In genomic region chr2:118112438-118112837, GRCm38 (mm10) we compare ENCODE assay signal across 8 mouse cellular contexts. TPM values are rescaled to one million over a fixed set of nuclear protein-coding genes. Genes with fewer than 3 reads are reported as not detected.
A peak's percentile ranks its signal among the peaks of the same experiment; 100 is the strongest.
DNase-seq lines count a peak whose midpoint lies in the region; ATAC-seq lines count a peak whose summit lies in the region.

No protein-coding gene starts in this region.

- no peaks in the 10 kb centered on the region for H3K36me3 ChIP-seq in heart, embryonic 16.5 days (ENCODE audit: control insufficient read depth, insufficient read depth)
- no peaks in the 10 kb centered on the region for H3K36me3 ChIP-seq in embryonic facial prominence, embryonic 11.5 days (replicated peaks; ENCODE audit: control insufficient read depth, insufficient read depth, low read depth, low read length)
- peaks cover 28% of the 10 kb centered on the region for H3K36me3 ChIP-seq in intestine, embryonic 14.5 days (ENCODE audit: control insufficient read depth, insufficient read depth, low read length)
- H3K36me3 ChIP-seq in midbrain, embryonic 15.5 days (replicated peaks): no peaks in the 10 kb centered on the region

- peaks cover 6% of the 10 kb centered on the region for H3K27me3 ChIP-seq in heart, embryonic 16.5 days (ENCODE audit: control insufficient read depth, insufficient read depth, low read length)
- no peaks in the 10 kb centered on the region for H3K27me3 ChIP-seq in embryonic facial prominence, embryonic 11.5 days (ENCODE audit: control insufficient read depth, insufficient read depth, low read length)
- H3K27me3 ChIP-seq in intestine, embryonic 14.5 days (replicated peaks; ENCODE audit: control insufficient read depth, insufficient read depth, low read length): no peaks in the 10 kb centered on the region
- peaks cover 6% of the 10 kb centered on the region for H3K27me3 ChIP-seq in midbrain, embryonic 15.5 days (replicated peaks)

- peaks cover 12% of the 10 kb centered on the region for H3K4me1 ChIP-seq in heart, embryonic 16.5 days (ENCODE audit: control insufficient read depth, insufficient read depth, low read length)
- peaks cover 2% of the 10 kb centered on the region; the same call in 1 of the 2 replicates for H3K4me1 ChIP-seq in embryonic facial prominence, embryonic 11.5 days (ENCODE audit: control insufficient read depth, insufficient read depth, low read length)
- peaks cover 28% of the 10 kb centered on the region for H3K4me1 ChIP-seq in intestine, embryonic 14.5 days (replicated peaks; ENCODE audit: control insufficient read depth, insufficient read depth, low read length)
- H3K4me1 ChIP-seq in midbrain, embryonic 15.5 days: peaks cover 21% of the 10 kb centered on the region; the same call in 1 of the 2 replicates

- H3K9ac ChIP-seq in heart, embryonic 16.5 days (ENCODE audit: low read length): peak overlapping the region; percentile 62
- 0 out of 2 replicates have a peak overlapping the region, but pooled peaks have one; percentile 1 for H3K9ac ChIP-seq in embryonic facial prominence, embryonic 11.5 days (replicated peaks; ENCODE audit: low read length)
- peak overlapping the region; percentile 64 for H3K9ac ChIP-seq in intestine, embryonic 14.5 days (ENCODE audit: low read length)
- no peak overlapping the region for H3K9ac ChIP-seq in midbrain, embryonic 15.5 days

- ATAC-seq in heart, embryonic 16.5 days (replicated peaks; ENCODE audit: extremely low read depth, insufficient read depth, low FRiP score): no peak
- no peak for ATAC-seq in embryonic facial prominence, embryonic 11.5 days (replicated peaks; ENCODE audit: insufficient number of reproducible peaks, low FRiP score, low TSS enrichment, low read depth)
- ATAC-seq in intestine, embryonic 14.5 days (replicated peaks; ENCODE audit: low FRiP score, low TSS enrichment, low read depth): no peak
- ATAC-seq in midbrain, embryonic 15.5 days (replicated peaks): no peak

- DNase-seq in heart, adult 9 months (ENCODE audit: low spot score in 2 of 2): no peak
- DNase-seq in embryonic facial prominence, embryonic 11.5 days (ENCODE audit: low spot score): no peak
- DNase-seq in intestine, embryonic 14.5 days (ENCODE audit: low spot score): peak; percentile 57
- no peak for DNase-seq in left cerebral cortex, postnatal 4 days
- DNase-seq in c-Kit-positive CD71-positive TER-119-positive erythroid progenitor cells, embryonic 14.5 days (ENCODE audit: low spot score): no peak
- DNase-seq in cerebellum, postnatal 25 days: no peak

- no peak overlapping the region for H3K27ac ChIP-seq in heart, embryonic 16.5 days (ENCODE audit: low read length)
- no peak overlapping the region for H3K27ac ChIP-seq in embryonic facial prominence, embryonic 11.5 days (replicated peaks; ENCODE audit: low read depth, low read length)
- no peak overlapping the region for H3K27ac ChIP-seq in intestine, embryonic 14.5 days (ENCODE audit: low read depth)
- H3K27ac ChIP-seq in midbrain, embryonic 15.5 days: no peak overlapping the region

- 17% methylated on average over 5 of the region's 5 CpGs for WGBS in heart, embryonic 16.5 days
- WGBS in embryonic facial prominence, embryonic 11.5 days: 28% methylated on average over 5 of the region's 5 CpGs
- WGBS in intestine, embryonic 14.5 days: 15% methylated on average over 5 of the region's 5 CpGs
- WGBS in midbrain, embryonic 15.5 days: 22% methylated on average over 5 of the region's 5 CpGs

- peak overlapping the region; percentile 82 for H3K4me2 ChIP-seq in heart, embryonic 16.5 days (ENCODE audit: low read depth, low read length)
- H3K4me2 ChIP-seq in embryonic facial prominence, embryonic 11.5 days (ENCODE audit: low read depth, low read length): peak overlapping the region; percentile 84
- peak overlapping the region; percentile 87 for H3K4me2 ChIP-seq in intestine, embryonic 14.5 days (ENCODE audit: low read length)
- H3K4me2 ChIP-seq in midbrain, embryonic 15.5 days: peak overlapping the region; percentile 94

- intact Hi-C loops in left cerebral cortex, postnatal 4 days (cut with DNase I): loop anchor here (5.0 to 10.0 kb wide), 3 partner anchors 132 to 658 kb away; no protein-coding TSS in a partner anchor

- peak overlapping the region; percentile 63 for H3K4me3 ChIP-seq in heart, embryonic 16.5 days (ENCODE audit: low read length)
- H3K4me3 ChIP-seq in embryonic facial prominence, embryonic 11.5 days (ENCODE audit: low read depth, low read length): peak overlapping the region; percentile 49
- H3K4me3 ChIP-seq in intestine, embryonic 14.5 days (ENCODE audit: low read depth, low read length): peak overlapping the region; percentile 60
- peak overlapping the region; percentile 48 for H3K4me3 ChIP-seq in midbrain, embryonic 15.5 days

- no peaks in the 10 kb centered on the region for H3K9me3 ChIP-seq in heart, embryonic 16.5 days (replicated peaks; ENCODE audit: control insufficient read depth, low read length)
- no peaks in the 10 kb centered on the region for H3K9me3 ChIP-seq in embryonic facial prominence, embryonic 11.5 days (replicated peaks; ENCODE audit: control insufficient read depth, low read length)
- no peaks in the 10 kb centered on the region for H3K9me3 ChIP-seq in intestine, embryonic 14.5 days (ENCODE audit: control insufficient read depth, low read length)
- H3K9me3 ChIP-seq in midbrain, embryonic 15.5 days: no peaks in the 10 kb centered on the region

RNA-seq across cellular contexts. Expression of gene Thbs1, which starts 0.8 kb away (rescaled TPM):
- polyA plus RNA-seq in heart, embryonic 16.5 days (2015; fragmentation: Nextera tagmentation; extraction: Ambion mirVana): 20.0 and 33.8 TPM in 2 replicates
- polyA plus RNA-seq in embryonic facial prominence, embryonic 11.5 days (2014; fragmentation: Nextera tagmentation; extraction: Ambion mirVana): 49.7 and 50.7 TPM in 2 replicates
- polyA plus RNA-seq in intestine, embryonic 14.5 days (2014; fragmentation: Nextera tagmentation; extraction: Ambion mirVana): 24.2 and 24.5 TPM in 2 replicates
- 4.7 and 5.1 TPM in 2 replicates for polyA plus RNA-seq in midbrain, embryonic 15.5 days (2015; fragmentation: Nextera tagmentation; extraction: Ambion mirVana)
- 10 to 100 TPM; 15.3 to 18.1 TPM for total RNA-seq in left cerebral cortex, postnatal 4 days (2021)
